Mouse (Mus musculus): ENCODE results near the gene Mthfs. TPM values are rescaled to one million over a fixed set of nuclear protein-coding genes. Genes with fewer than 3 reads are reported as not detected.

The Mthfs gene
- polyA plus RNA-seq, 1 experiment from 2014 or later: 14.9 TPM

Other genes starting within 250 kb of the Mthfs start
- not detected in 2 replicates for gene Trim43b, start 117.8 kb upstream of the Mthfs start, polyA plus RNA-seq (2014; fragmentation: Nextera tagmentation; extraction: Ambion mirVana)
- 0.69 TPM in 1 of 2 replicates, not detected in the other for gene Bcl2a1b, start 11.5 kb upstream of the Mthfs start, polyA plus RNA-seq (2014; fragmentation: Nextera tagmentation; extraction: Ambion mirVana)
- gene Gm29094, start 11.3 kb upstream of the Mthfs start, polyA plus RNA-seq (2014; fragmentation: Nextera tagmentation; extraction: Ambion mirVana): 0.98 TPM in 1 of 2 replicates, not detected in the other

Measured in hindbrain, embryonic 11.5 days (tissue).